Mouse (Mus musculus) erythroid progenitor cell, adult 5-6 weeks (primary cell): ENCODE data around the gene Pias3. TPM values are rescaled to one million over a fixed set of nuclear protein-coding genes. Genes with fewer than 3 reads are reported as not detected.
"Not testable (repeated sequence)": the region's sequence is repeated elsewhere in the genome, so short reads cannot be mapped to it uniquely, and the experiment has no call there.

Source experiments
- ATAC-seq: replicated peaks from 2 replicates; pipeline ENCODE4 v1.8.0; 2016; ENCODE audit warnings: moderate number of reproducible peaks, mild to moderate bottlenecking, moderate TSS enrichment, inconsistent platforms; ENCODE audit not compliant: poor library complexity, low FRiP score, severe bottlenecking
- total RNA-seq, 2 experiments: library from RNA; stranded (forward) in 1 of 2; stranded (reverse) in 1 of 2; fragments of 150-400 nt in 1 of 2; fragments of 186-747, 209-891 nt in 1 of 2; gene quantifications; 2 replicates each; pipeline versions ENCODE4 v1.2.3 to v1.2.4; 2015 to 2017; ENCODE audit warnings: low replicate concordance in 2 of 2

The Pias3 gene
- total RNA-seq (2015; ENCODE audit: low replicate concordance) (1.3 and 6.5 TPM in 2 replicates), total RNA-seq (2017; ENCODE audit: low replicate concordance) (2.1 TPM in 1 of 2 replicates, not detected in the other)

DNA sequence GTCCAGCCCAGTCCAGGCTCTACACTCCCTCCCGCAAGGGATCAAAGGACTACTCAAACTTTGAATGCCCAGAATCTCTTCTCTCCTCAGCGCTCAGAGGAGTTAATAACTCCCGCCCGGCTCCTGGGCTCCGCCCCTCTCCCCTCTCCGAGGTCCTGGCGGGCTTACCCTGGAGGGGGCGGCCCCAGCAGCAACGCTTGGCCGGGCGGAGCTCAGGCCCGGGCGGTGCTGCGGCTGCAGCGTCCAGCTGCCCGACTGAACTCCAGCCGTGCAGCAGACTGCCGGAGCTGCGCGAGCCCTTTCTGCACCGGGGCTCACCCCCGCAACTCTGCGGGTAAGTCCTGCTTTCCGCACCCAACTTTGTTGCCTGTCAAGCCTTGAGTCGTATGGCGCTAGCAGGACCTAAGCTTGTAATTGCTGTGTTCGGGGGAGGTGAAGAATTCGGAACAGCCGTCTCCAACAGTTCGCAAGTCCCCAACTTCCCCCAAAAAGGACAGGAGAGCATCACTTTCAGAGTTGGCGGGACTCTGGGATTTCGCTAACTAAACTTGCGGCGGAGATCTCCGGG is at the start of gene Pias3:
Gene Pias3 (plus strand): TSS at position 187 of the 568 bp plus-strand sequence.
- peak; percentile 86 for ATAC-seq

DNA sequence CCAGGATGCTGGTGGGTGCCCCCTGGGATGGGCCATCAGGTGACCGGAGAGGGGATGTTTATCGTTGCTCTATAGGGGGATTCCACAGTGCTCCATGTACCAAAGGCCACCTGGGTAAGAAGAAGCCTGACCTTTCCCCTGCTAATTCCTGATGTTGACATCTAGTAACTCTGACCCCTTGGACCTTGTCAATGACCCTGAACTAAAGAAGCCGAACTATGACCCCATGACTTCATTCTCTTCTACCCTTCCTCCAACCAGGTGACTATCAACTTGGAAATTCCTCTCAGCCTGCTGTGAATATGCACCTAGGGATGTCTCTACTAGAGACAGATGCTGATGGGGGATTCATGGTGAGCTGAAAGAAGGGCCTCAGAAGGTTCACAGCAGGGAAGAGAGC is 48.8 kb upstream of the Pias3 start:
- no peak for ATAC-seq

DNA sequence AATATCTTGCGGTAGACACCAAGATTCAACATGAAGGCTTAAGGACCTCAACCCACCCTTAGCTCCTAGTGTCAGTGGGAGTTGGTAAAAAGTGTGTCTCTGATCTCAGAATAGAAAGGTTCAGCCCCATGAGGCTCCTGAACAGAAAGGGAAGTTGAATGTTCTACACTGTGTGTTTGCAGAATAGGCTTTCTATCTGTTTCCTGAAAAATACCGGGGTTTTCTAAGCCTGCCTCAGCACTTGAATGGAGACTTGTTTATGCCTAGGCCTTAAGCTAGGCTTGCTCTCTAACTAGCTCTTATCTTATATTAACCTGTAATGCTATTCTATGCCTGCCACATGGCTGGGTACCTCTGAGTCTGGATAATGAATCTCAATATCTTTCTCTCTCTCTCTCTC is 35.3 kb upstream of the Pias3 start:
- ATAC-seq: no peak

DNA sequence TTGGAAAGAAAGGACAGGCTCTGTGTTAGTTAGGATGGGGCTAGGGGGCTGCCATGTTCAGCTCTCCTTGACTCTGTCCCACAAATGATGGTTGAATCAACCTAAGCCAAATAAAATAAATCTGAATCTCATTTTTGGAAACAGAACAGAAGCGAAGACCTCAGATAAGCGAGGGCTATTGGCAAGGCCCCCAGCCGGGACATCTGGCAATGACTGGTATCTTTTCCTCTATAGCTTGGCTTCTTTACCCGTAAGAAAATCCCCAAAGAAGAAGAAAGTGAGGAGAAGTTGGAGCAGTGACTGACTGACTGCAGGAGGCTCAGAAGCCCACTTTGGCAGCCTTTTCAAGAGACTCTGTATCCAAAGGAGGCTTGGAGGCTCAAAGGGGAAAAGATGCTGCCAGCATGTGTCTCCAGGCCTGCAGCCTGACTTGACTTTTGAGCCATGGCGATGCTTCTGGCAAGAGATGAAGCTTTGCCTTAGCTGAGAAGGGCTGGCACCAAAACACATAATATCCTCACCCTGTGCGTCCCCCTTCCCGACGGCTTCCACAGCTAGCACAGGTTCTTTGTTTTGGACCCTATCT is 33.4 kb upstream of the Pias3 start:
- ATAC-seq: no peak

DNA sequence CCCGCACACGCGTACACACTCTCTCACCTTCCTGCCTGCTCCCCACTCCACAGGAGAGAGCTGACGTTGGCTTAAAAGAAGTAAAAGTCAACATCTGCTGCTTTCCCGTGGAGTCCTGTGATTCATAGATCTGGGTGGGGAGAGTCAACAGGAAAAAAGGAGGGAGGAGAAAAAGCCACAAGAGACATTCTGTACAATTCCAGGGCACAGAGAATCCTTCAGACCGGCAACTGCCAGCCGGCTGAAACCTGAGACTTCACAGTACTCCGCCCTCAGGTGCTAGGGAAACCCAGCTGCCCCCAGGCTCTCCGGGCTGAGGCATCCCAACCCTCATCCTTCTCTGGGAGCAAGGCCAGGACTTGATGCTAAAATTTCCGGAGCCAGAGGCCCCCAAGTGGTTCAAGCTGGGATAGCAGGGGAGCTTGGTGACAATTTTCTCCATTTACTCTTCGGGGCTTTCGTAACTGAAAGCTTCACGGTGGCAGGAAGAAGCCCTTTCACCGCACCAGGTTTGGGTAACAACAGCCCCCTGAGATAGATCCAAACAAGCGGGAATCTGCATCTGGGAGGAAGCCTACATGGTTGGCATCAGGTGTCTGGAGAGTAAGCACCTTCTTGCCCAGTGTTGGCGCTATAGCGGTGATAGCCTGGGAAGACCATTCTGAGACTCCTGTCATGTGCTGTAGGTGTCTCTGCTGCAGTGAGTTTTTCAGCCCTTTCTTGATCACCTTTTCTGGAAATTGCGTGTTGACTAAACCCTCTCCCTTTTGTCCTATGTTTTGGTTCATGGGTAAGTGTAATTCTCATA is 32.5 kb upstream of the Pias3 start:
- ATAC-seq: peak; percentile 52

DNA sequence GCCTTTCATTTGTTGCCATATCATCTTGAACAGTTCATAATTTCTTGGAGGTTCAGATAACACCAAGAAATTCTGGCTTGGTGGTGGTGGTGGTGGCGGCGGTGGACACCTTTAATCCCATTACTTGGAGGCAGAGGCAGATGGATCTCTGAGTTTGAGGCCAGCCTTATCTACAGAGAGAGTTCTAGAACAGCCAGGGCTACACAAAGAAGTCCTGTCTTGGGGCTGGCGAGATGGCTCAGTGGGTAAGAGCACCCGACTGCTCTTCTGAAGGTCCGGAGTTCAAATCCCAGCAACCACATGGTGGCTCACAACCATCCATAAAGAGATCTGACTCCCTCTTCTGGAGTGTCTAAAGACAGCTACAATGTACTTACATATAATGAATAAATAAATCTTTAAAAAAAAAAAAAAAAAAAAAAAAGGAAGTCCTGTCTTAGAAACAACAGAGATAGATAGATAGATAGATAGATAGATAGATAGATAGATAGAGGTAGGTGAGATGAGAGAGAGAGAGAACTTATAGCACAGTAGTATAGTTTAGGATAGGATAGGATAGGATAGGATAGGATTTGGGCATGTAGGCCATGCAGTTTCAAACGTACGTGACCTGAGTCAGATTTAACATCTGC is 30.3 kb upstream of the Pias3 start:
- not testable (repeated sequence) for ATAC-seq

DNA sequence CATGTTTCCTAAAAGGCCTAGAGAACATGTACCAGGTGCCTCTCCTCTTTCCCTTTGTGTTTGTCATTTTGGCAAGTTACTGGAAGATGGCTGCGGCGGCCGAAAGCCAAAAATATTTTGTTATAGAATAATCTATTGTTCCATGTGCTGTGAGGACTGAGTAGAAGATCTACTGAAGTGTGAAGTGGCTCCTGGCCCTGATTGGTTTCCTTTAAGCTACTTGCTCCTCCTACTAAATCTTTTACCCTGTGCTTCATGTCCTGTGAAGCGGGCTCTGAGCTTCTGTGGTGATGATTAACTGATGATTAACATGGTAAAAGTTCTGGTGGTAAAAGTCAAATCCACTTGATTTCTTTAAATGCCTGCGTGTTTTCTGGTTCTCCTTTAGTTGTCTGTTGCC is 29.3 kb upstream of the Pias3 start:
- no peak for ATAC-seq

DNA sequence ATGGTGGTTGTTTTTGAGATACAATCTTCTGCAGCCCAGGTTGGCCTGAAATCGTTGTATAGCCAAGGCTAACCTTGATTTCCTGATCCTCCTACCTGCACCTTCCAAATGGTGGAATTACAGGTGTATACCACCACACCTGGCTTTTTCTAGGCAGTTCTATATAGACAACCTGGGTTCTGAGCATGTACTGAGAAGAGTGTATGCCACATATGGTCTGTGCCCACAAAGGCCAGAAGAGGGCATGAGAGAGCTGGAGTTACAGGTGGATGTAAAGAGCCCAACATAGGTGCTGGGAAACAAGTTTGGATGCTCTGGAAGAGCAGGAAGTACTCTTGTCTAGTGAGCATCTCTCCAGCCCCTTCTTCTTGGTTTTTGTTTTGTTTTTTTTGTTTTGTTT is 28.9 kb upstream of the Pias3 start:
- no peak for ATAC-seq

DNA sequence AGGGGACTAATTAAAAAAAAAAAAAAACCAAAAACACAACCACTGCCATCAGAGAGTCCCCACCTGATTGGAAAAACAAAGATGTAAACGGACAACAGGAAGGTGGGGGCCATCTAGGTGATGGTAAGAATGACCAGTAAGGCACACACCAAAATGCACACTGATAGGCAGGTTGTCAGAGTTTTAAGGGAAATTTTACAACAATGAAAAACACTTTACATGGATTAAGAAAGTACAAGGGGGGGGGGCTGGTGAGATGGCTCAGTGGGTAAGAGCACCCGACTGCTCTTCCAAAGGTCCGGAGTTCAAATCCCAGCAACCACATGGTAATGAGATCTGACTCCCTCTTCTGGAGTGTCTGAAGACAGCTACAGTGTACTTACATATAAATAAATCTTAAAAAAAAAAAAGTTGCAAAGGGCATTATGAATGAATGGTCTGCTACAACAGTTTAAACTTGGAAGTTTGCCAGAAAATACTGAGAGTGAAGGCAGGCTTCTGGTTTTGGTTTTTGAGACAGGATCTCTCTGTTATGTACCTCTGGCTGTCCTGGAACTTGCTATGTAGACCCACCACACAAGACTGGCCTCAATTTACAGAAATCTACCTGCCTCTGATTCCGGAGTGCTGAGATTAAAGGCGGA is 27.6 kb upstream of the Pias3 start:
- ATAC-seq: no peak

DNA sequence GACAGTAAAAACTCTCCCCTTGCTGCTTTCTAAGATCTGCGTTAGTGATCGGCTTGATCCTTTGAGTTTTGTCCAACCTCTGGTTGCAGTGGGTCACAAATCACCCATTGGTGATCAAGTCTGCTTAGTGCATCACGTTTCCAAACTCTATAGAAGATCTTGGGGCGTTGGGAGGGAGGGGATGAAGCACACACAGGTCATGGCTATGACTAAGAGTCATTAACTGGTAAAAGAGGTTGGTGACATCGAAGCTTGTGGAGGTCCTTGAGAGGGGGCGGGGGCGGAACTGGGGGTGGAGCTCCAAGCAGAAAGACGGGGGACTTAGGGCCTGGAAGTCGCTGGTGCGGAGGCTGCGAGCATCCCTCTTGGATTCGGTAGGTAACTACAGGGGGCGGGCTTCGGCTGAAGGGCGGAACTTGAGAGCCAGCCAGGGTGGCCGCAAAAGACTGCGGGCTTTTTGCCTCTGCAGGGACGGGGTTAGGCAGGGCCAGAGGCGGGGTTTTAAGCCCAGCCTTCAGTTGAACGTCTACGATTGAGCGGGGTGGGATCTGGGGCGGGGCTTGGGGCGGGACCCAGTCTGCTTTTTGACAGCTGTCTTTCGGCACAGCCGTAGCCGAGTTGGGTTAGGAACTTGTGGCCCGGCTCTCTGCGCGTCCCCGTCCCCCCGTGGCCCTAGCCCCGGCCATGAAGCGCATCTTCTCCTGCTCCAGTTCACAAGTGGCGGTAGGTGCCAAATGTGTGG is 26.3 kb upstream of the Pias3 start, which contains the start of gene Ankrd35:
Gene Ankrd35 (plus strand): TSS at position 405 of the 742 bp plus-strand sequence.
- peak; percentile 92 for ATAC-seq

DNA sequence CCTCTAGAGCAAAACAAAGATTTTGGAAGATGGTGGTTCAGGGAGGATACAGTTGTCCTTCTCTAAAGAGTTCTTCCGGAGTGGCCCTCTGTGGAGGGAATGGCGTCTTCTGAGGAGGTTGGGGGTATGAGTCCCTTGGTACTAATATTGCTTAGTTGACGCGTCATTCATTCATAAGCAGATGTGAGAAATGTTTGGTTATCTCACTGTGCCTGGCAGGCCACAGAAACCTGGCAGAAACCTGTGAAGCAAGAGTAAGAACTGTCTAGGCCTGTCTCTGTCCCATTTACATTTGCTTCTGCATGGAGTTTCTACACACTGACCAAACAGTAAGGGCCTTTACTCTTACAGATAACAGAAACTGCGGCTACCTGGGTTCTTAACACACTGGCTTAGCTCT is 24.7 kb upstream of the Pias3 start:
- ATAC-seq: no peak

DNA sequence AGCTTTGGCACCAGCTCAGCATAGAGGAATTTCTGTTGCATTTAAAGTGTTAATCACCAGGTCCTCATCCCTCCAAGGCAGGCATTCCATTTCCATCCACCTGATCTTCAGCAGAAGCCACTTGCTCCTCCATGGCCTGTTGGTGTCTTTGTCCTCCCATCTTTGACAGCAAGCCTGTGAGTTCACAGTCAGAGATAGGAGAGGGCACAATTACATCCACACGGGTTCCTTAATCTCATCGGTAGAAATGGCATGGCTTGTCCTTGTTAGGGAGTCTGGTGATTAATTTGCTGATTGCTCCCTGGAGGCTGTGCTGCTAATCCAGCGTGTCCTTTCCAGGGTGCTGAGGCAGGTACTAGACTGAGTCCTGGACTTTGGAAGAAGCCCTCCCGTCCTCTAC is 22.7 kb upstream of the Pias3 start:
- ATAC-seq: no peak

DNA sequence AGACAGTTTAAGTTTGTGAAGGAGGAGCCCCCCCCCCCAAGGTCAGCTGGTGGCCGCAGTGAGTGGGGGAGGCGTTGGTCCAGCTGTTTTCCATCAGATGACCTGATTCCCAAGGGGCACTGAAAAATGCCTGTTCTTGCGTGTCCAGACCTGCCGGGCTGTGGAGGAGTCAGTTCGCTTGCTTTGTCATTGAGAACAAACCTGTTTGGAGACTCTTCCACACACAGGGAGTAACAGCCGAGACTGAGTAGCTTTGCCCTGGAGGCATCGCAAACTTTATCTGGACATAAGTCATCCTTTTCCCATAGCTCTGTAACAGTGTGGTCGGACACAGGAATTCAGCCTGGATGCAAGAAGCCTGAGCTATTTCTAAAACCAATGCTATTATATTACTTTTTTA is 21.7 kb upstream of the Pias3 start:
- no peak for ATAC-seq

DNA sequence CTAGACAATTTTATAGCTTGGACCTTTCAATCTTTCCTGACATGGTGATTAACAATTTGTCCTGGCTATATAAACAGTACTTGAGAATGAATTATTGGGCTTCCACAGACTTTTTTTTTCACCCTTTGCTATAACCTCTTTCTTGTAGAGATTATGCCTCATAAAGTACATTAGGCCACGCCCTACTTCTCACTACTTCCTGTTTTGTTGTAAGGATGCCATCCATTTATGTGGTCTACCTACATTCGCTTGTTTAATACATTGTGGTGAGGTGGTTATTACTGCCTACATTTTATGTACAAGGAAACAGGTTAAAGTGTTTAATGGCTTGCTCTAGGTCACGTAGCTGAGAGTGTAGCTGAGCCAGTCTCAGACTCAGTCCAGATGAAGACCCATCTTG is 21.0 kb upstream of the Pias3 start:
- no peak for ATAC-seq

DNA sequence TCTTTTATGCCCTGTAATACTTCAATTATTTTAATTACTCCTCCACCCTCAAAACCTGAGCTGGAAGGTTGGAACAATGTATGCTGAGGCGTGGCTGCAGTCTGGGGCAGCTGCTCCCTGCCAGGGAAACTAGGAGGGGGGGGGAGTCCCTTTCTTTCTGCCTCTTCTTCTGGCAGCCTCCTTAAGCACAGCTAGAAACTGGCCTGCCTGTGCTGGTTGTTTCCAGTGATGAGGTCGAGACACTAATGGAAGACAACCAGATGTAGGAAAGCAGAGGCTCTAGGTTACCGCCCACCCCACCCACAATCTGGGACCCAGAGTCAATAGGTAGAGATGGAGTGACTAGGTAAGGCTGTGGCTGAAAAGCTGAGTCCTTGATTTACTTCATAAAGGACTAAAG is 20.5 kb upstream of the Pias3 start:
- no peak for ATAC-seq

DNA sequence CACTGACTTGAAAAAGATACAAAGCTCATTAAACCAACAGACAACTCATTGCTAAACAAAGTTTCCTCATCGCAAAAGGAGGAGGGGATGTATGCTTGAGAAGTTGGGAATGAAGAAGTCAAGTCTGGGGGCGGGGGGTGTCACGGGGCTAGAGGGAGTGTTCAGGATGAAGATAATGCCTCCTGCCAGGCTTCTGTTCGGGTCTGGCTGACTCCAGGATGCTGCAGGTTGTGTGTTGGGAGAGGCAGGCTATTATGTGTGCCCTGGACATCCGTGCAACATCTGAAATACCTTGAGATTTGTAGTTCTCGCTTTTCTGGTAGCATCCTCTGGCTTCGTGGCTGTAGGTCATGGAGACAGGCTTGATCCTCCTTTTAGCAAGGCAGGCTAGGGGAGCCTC is 17.7 kb upstream of the Pias3 start:
- no peak for ATAC-seq

DNA sequence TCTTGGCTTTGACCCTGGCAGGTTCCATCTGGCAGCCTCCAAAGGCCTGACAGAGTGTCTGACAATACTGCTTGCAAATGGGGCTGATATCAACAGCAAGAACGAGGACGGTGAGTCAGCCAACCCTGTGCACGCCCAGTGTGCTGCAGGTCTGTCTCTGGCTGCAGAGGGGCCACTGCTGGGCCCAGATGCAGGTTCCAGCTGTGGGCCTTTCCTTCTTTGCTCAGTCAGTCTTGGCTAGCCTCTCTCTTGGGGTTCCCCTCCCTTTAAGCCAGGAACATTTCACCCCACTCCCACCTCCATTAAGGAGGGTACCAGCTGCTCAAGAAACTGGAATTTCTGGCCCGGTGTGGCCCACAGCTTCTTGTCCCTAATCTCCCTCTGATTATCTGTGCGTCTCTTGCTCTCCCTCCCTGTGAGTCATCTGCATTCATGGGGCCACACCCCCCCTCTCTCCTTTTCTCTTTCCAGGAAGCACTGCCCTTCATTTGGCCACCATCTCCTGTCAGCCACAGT is 17.0 kb upstream of the Pias3 start:
- ATAC-seq: no peak

DNA sequence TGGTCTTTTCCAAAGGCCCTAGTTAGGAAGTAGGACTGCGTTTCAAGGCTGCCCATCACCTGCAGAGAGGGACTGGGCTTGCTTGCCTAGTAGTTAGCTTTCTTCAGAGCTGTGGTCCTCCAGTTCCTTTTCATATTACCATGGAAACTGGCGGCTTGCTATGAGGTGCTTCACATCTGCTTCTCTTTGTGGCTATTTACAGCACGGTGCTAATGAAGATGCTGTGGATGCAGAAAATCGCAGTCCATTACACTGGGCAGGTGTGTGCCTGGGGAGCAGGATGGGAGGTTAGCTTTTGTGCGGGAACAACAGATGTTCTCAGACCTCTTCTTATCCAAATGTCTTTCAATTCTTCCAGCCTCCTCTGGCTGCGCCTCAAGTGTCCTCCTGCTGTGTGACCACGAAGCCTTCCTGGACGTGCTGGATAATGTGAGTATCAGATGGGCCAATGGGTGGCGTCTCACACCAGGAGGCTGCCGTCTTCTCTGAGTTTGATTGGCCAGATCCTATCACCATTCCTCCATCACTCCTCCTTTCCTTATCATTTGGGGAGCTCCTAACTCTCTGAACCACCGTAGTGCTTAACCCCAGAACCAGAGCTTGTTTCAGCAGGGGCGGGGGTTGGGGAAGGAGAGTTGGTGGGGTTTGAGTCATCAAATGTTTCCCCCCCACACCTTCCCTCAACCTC is 15.8 kb upstream of the Pias3 start:
- ATAC-seq: no peak

DNA sequence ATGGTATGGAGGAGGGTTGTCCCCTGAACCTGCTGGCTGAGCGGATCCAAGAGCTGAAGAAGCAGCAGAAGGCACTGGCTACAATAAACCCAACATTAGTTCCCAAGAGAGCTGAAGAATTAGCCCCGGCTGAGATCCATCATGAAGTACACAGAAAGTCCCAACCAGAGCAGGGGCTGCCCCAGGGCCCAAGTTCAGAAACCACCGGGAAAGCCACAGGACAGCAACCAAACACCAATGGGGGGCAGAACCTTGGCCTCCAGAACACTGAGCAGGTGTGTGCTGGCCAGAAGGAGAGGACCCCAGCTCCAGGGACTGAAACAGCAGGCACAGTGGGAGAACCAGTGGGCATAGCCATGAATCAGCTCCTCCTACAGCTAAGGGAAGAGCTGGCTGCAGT is 12.7 kb upstream of the Pias3 start:
- ATAC-seq: no peak
